Mouse (Mus musculus) neural tube, embryonic 15.5 days (tissue): ENCODE data around the gene Trem2. TPM values are rescaled to one million over a fixed set of nuclear protein-coding genes. Genes with fewer than 3 reads are reported as not detected.

Experiments
- ATAC-seq: fragments of 200-750 bp; cut with Nextera tagmentation; 2 replicates; pipeline ENCODE4 v1.8.0; 2017; ENCODE audit warnings: mild to moderate bottlenecking, moderate TSS enrichment, moderate library complexity; ENCODE audit not compliant: low FRiP score
- H3K27ac ChIP-seq: fragments of 300-500 bp; sonication (generic); replicated peaks from 2 replicates; pipeline ENCODE4 v1.5.1; 2015; ENCODE audit warnings: mild to moderate bottlenecking, inconsistent platforms
- H3K27me3 ChIP-seq: fragments of 300-500 bp; sonication (generic); replicated peaks from 2 replicates; pipeline ENCODE4 v1.6.1; 2015; ENCODE audit warnings: inconsistent platforms
- H3K36me3 ChIP-seq: fragments of 300-500 bp; sonication (generic); 2 replicates; pipeline ENCODE4 v1.6.1; 2015; ENCODE audit warnings: inconsistent platforms
- H3K4me1 ChIP-seq: fragments of 300-500 bp; sonication (generic); 2 replicates; pipeline ENCODE4 v1.6.1; 2015; ENCODE audit warnings: inconsistent platforms
- H3K4me2 ChIP-seq: fragments of 300-500 bp; sonication (generic); 2 replicates; pipeline ENCODE4 v1.6.1; 2015; ENCODE audit warnings: inconsistent platforms, mild to moderate bottlenecking, moderate library complexity
- H3K4me3 ChIP-seq: fragments of 300-500 bp; sonication (generic); replicated peaks from 2 replicates; pipeline ENCODE4 v1.5.1; 2015; ENCODE audit warnings: mild to moderate bottlenecking, inconsistent platforms
- H3K9ac ChIP-seq: fragments of 300-500 bp; sonication (generic); replicated peaks from 2 replicates; pipeline ENCODE4 v1.6.1; 2015; ENCODE audit warnings: mild to moderate bottlenecking, inconsistent platforms
- H3K9me3 ChIP-seq: fragments of 300-500 bp; sonication (generic); replicated peaks from 2 replicates; pipeline ENCODE4 v1.6.1; 2016; ENCODE audit warnings: inconsistent platforms
- WGBS: fragments of 180-500 bp; shearing (Covaris S2); methylation state at CpG from one replicate; pipeline ENCODE4 v1.1.7; 2015; ENCODE audit warnings: mixed read lengths; 5-methylcytosine and 5-hydroxymethylcytosine counted together
- polyA plus RNA-seq: library from polyadenylated mRNA; unstranded; fragments of >200 nt; fragmentation: Nextera tagmentation; extraction: Ambion mirVana; gene quantifications from 2 replicates; pipeline ENCODE4 v1.2.1, GENCODE M21; 2015

Trem2 gene
- polyA plus RNA-seq, 1 experiment from 2014 or later: 6.1 TPM

DNA sequence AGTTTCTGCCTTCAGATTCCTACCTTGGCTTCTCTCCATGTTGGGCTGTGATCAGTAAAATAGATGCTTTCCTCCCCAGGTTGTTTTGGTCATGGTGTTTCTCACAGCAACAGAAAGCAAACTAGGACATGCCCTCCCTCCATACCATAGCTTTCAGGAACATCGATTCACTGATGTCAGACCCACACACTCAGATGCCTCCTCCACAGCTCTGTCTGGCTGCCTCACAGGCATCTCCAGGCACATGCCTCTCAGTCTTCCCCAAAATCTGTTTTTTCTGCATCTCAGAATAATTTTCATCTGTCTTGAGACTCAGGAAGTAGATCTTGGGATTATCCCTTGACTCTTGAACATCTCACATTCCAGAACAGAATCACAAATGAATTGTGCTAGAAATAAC lies 29.9 kb downstream of the Trem2 start:
- H3K27ac ChIP-seq: no peak overlapping the region
- WGBS: 97% methylated on average over 1 of the region's 1 CpGs
- no peaks in the 10 kb centered on the region for H3K36me3 ChIP-seq
- H3K4me1 ChIP-seq: no peaks in the 10 kb centered on the region
- ATAC-seq: no peak
- no peaks in the 10 kb centered on the region for H3K9me3 ChIP-seq
- H3K27me3 ChIP-seq: no peaks in the 10 kb centered on the region
- no peak overlapping the region for H3K9ac ChIP-seq
- H3K4me3 ChIP-seq: no peak overlapping the region
- no peak overlapping the region for H3K4me2 ChIP-seq

DNA sequence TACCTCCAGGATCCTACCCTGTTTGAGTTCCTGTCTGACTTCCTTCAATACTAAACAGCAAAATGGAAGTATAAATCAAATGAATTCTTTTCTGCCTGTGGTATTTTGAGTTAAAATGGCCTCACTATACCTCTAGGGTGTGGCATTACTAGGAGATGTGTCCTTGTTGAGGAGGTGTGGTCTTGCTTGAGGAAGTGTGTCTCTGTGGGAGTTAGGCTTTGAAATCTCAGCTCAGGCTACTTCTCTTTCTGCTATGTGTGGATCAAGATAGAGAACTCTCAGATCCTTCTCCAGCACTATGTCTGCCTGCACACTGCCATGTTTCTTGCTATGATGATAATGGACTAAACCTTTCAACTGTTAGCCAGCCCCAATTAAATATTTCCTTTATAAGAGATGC lies 32.8 kb downstream of the Trem2 start:
- H3K36me3 ChIP-seq: no peaks in the 10 kb centered on the region
- no peak overlapping the region for H3K9ac ChIP-seq
- H3K9me3 ChIP-seq: no peaks in the 10 kb centered on the region
- ATAC-seq: no peak
- H3K27ac ChIP-seq: no peak overlapping the region
- H3K4me2 ChIP-seq: no peak overlapping the region
- no peaks in the 10 kb centered on the region for H3K4me1 ChIP-seq
- no peaks in the 10 kb centered on the region for H3K27me3 ChIP-seq
- no peak overlapping the region for H3K4me3 ChIP-seq

DNA sequence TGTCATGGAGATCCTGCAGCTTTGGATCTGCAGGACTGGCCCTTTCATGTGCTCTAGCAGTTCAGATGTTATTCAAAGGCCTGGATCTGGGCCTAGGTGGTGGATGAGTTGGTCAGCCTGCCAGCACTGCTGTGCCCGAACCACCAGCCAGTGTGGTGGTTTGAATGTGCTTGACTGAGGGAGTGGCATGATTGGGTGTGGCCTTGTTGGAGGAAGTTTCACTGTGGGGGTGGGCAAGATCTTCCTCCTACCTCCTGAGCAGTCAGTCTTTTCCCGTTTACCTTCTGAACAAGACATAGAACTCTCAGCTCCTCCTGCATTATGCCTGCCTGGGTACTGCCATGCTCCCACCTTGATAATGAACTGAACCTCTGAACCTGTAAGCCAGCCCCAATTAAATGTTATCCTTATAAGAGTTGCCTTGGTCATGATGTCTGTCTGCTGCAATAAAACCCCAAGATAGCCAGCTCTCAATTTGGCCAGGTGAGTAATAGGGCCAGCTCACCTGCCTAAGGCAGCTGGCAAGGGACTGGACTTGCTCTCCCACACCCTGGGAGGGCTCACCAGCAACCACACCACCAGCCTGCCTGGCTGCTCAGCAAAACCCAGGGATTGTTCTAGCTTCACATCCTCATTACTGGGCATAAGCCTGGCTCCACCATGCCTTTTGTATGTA lies 39.7 kb downstream of the Trem2 start:
- H3K9me3 ChIP-seq: no peaks in the 10 kb centered on the region
- no peak overlapping the region for H3K4me3 ChIP-seq
- H3K27ac ChIP-seq: no peak overlapping the region
- H3K27me3 ChIP-seq: no peaks in the 10 kb centered on the region
- 86% methylated on average over 2 of the region's 2 CpGs for WGBS
- peaks cover 50% of the 10 kb centered on the region for H3K36me3 ChIP-seq
- no peak overlapping the region for H3K4me2 ChIP-seq
- no peak overlapping the region for H3K9ac ChIP-seq
- no peaks in the 10 kb centered on the region for H3K4me1 ChIP-seq
- ATAC-seq: no peak

DNA sequence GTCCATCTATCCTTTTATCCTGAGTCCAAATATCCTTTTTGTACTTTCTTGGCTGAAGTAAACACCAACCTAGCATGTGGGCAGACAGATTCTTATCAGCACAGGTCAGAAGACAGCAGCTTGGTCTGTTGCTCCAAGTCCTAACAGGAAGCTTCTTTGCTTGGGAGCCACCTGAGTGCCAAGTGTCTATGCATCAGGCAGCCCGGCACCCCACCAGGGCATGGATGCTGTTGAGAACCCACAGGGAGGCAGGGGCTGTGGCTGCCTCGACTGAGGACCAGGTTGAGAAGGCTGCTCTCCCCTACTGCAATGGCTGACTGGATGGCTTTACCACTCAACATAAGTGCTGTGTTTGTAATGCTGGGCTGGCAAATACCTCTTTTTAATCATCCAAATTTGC lies 42.5 kb downstream of the Trem2 start:
- Histone ChIP-seq H3K4me1 (no peaks in the 10 kb centered on the region), H3K4me3 (no peak overlapping the region), H3K36me3 (peaks cover 77% of the 10 kb centered on the region), H3K9me3 (no peaks in the 10 kb centered on the region), H3K27me3 (no peaks in the 10 kb centered on the region), H3K4me2 (no peak overlapping the region), H3K27ac (no peak overlapping the region), H3K9ac (no peak overlapping the region)
- ATAC-seq: no peak
- 89% methylated on average over 2 of the region's 2 CpGs for WGBS

DNA sequence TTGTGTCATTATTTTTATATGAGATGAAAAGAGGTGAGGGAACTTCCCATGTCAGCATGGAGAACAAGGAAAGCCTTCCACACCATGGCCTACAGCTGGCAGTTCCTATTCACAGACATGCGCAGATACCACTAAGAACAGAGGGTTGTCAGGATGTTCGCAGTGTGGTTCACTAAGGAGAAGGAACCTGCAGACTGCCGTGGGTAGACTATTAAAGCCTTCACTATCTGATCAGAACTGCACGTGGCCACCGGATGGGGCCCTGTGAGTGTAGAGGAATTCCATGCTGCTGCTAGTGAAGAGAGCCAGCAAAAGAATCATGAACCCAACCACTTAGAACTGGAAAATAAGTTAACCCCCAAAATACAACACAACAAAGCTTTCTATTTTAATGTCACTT lies 43.2 kb downstream of the Trem2 start:
- Histone ChIP-seq H3K36me3 (peaks cover 84% of the 10 kb centered on the region), H3K27me3 (no peaks in the 10 kb centered on the region), H3K27ac (no peak overlapping the region), H3K4me3 (no peak overlapping the region), H3K9ac (no peak overlapping the region), H3K9me3 (no peaks in the 10 kb centered on the region), H3K4me2 (no peak overlapping the region), H3K4me1 (no peaks in the 10 kb centered on the region)
- no peak for ATAC-seq
- WGBS: 92% methylated on average over 5 of the region's 5 CpGs

DNA sequence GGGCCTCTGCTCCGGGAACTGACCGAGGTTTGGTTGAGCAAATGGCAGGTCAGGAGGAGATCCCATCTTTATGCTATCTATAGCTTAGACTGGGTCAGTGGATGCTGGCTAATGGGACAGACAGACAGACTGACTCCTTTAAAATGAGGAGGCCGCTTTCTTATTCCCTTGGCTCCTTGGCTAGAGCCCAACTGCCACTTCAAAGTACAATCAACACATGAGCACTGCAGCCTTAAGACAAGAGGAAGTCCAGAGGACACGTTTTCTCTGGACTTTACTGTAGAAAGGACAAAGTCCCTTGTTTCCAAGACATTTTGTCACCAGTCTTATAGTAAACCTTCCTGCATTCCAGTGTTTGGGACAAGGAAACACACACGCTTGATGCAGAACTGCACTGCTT lies 45.2 kb downstream of the Trem2 start:
- H3K27ac ChIP-seq: no peak overlapping the region
- no peak overlapping the region for H3K4me3 ChIP-seq
- H3K27me3 ChIP-seq: no peaks in the 10 kb centered on the region
- no peak overlapping the region for H3K4me2 ChIP-seq
- H3K9me3 ChIP-seq: no peaks in the 10 kb centered on the region
- 91% methylated on average over 5 of the region's 5 CpGs for WGBS
- H3K36me3 ChIP-seq: peaks cover 94% of the 10 kb centered on the region
- ATAC-seq: no peak
- H3K9ac ChIP-seq: no peak overlapping the region
- H3K4me1 ChIP-seq: no peaks in the 10 kb centered on the region

DNA sequence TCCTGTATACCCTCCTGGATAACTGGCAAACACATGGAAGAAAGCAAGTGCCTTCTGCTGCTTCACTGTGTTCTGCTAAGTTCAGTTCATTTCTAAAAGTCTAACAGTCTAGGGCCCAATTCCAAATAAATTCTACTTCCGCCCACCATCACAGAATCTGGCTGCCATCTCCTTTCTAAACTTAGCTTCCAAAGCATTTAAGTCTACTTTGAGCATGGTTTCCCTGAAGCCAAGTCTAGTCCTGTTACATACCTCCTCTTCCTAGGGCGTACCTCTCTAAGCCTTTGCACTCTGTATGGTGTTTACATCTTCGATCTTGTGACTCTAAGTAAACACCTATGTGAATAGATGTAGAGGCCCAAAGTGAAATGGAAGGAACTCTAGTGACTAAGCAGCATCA lies 46.4 kb downstream of the Trem2 start:
- Histone ChIP-seq H3K9me3 (no peaks in the 10 kb centered on the region), H3K36me3 (peaks cover 83% of the 10 kb centered on the region), H3K4me2 (no peak overlapping the region), H3K9ac (no peak overlapping the region), H3K4me3 (no peak overlapping the region), H3K27ac (no peak overlapping the region), H3K4me1 (no peaks in the 10 kb centered on the region), H3K27me3 (no peaks in the 10 kb centered on the region)
- no peak for ATAC-seq
- WGBS: 96% methylated on average over 3 of the region's 3 CpGs

DNA sequence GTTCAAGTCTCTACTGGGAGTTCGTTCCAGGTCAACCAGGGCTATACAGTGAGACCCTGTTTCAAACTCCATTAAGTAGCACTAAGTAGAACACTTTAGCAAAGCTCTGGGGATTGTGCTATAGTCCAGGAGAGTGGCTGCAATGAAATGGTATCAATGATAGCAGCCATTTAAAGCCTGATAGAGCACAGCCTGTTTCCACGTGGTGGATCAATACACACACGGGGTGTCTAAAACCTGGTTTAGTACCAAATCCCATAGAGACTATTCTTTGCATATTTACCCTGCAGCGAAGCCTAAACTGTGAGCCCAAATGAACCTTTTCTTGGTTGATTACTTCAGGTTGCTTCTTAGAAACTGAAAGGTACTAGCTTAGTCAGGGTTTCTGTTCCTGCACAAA lies 55.5 kb downstream of the Trem2 start:
- 77% methylated on average over 4 of the region's 4 CpGs for WGBS

DNA sequence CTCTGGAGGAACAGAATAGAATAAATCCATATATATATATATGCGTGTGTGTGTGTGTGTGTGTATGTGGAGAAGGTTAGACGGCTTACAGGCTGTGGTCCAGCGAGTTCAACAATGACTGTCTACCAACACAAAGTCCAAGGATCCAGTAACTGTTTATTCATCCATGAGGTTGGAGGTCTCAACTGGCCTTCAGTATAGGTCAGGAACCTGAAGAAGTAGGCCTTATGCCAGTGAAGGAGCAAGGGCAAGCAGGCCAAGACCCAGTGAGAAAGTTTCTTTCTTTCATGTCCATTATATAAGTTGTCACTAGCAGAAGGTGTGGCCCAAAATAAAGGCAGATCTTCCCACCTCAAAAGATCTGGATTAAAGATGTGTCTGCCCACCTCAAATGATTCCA lies 56.5 kb downstream of the Trem2 start:
- Histone ChIP-seq H3K4me3 (no peak overlapping the region), H3K9ac (no peak overlapping the region), H3K36me3 (peaks cover 16% of the 10 kb centered on the region), H3K4me2 (no peak overlapping the region), H3K4me1 (peaks cover 9% of the 10 kb centered on the region), H3K27ac (no peak overlapping the region), H3K9me3 (no peaks in the 10 kb centered on the region), H3K27me3 (no peaks in the 10 kb centered on the region)
- ATAC-seq: no peak
- 92% methylated on average over 3 of the region's 3 CpGs for WGBS

More for the DNA sequence above, 55.5 kb downstream of the Trem2 start:
- H3K9me3 ChIP-seq: no peaks in the 10 kb centered on the region
- H3K4me1 ChIP-seq: no peaks in the 10 kb centered on the region
- H3K4me3 ChIP-seq: no peak overlapping the region
- no peak overlapping the region for H3K4me2 ChIP-seq
- H3K9ac ChIP-seq: no peak overlapping the region
- peaks cover 16% of the 10 kb centered on the region for H3K36me3 ChIP-seq
- no peak for ATAC-seq
- H3K27me3 ChIP-seq: no peaks in the 10 kb centered on the region
- H3K27ac ChIP-seq: no peak overlapping the region

Other genes with a start within 250 kb of the Trem2 start
- gene 9830107B12Rik, start 200.1 kb upstream of the Trem2 start, polyA plus RNA-seq: 0.04 TPM in 1 of 2 replicates, not detected in the other
- 0.18 and 0.19 TPM in 2 replicates for gene A530064D06Rik, start 179.1 kb upstream of the Trem2 start, polyA plus RNA-seq
- gene Trem1, start 113.6 kb upstream of the Trem2 start, polyA plus RNA-seq: not detected in 2 replicates
- gene Trem3, start 98.6 kb upstream of the Trem2 start, polyA plus RNA-seq: 0.18 TPM in 1 of 2 replicates, not detected in the other
- 0.37 TPM in 1 of 2 replicates, not detected in the other for gene Treml4, start 82.1 kb upstream of the Trem2 start, polyA plus RNA-seq
- 0.14 and 1.4 TPM in 2 replicates for gene Treml2, start 46.9 kb upstream of the Trem2 start, polyA plus RNA-seq
- gene B430306N03Rik, start 30.3 kb upstream of the Trem2 start, polyA plus RNA-seq: 0.09 and 0.19 TPM in 2 replicates
- 0.43 and 0.49 TPM in 2 replicates for gene Treml1, start 13.5 kb downstream of the Trem2 start, polyA plus RNA-seq
- 9.1 and 9.5 TPM in 2 replicates for gene Nfya, start 63.5 kb downstream of the Trem2 start, polyA plus RNA-seq
- gene Oard1, start 63.6 kb downstream of the Trem2 start, polyA plus RNA-seq: 29.4 and 39.3 TPM in 2 replicates
- 3.7 and 5.1 TPM in 2 replicates for gene Apobec2, start 86.5 kb downstream of the Trem2 start, polyA plus RNA-seq
- 0.69 and 1.1 TPM in 2 replicates for gene Tspo2, start 105.1 kb downstream of the Trem2 start, polyA plus RNA-seq
- gene Unc5cl, start 108.5 kb downstream of the Trem2 start, polyA plus RNA-seq: 0.18 and 4.4 TPM in 2 replicates